Mouse (Mus musculus): ENCODE measurements around the gene Fgd6.

- TF ChIP-seq CTCF (IDR thresholded peaks at IDR 0.05; ENCODE audit: extremely low read depth, insufficient read depth, insufficient read length, insufficient replicate concordance) (no peak), POLR2A (IDR thresholded peaks at IDR 0.05; ENCODE audit: low read depth, low read length) (no peak)
Observed at GRCm38 (mm10) chr10:94098100-94098499, 62.3 kb downstream of the Fgd6 start.

All from spleen, adult 2 months (tissue).